Mouse (Mus musculus) megakaryocyte, embryonic 14.5 days (primary cell): ENCODE measurements around the gene Fars2. TPM values are rescaled to one million over a fixed set of nuclear protein-coding genes. Genes with fewer than 3 reads are reported as not detected.

ENCODE experiments used
- H3K27me3 ChIP-seq: replicated peaks from 2 replicates; pipeline ENCODE3; 2012; ENCODE audit warnings: inconsistent platforms
- H3K36me3 ChIP-seq: replicated peaks from 2 replicates; pipeline ENCODE3; 2012; ENCODE audit warnings: low read length, inconsistent platforms, mixed read lengths
- H3K4me1 ChIP-seq: 2 replicates; pipeline ENCODE4 v1.6.1; 2012; ENCODE audit warnings: inconsistent platforms
- H3K4me3 ChIP-seq: replicated peaks from 2 replicates; pipeline ENCODE3; 2012; ENCODE audit warnings: moderate library complexity, mild to moderate bottlenecking, inconsistent platforms
- H3K9me3 ChIP-seq: 2 replicates; pipeline ENCODE4 v1.6.1; 2012; ENCODE audit warnings: inconsistent platforms
- FLI1 ChIP-seq: IDR thresholded peaks from 2 replicates; pipeline ENCODE4 v1.6.1; 2012; ENCODE audit warnings: low read length, inconsistent platforms, mixed read lengths
- GATA1 ChIP-seq: IDR thresholded peaks from 3 replicates; pipeline ENCODE4 v1.6.1; 2012; ENCODE audit warnings: mixed read lengths, low read length, inconsistent platforms, borderline replicate concordance
- polyA plus RNA-seq: library from polyadenylated mRNA; stranded (reverse); fragments of >175 nt; gene quantifications from 2 replicates; pipeline ENCODE4 v1.2.3, GENCODE M21; 2012; ENCODE audit warnings: low replicate concordance; ENCODE audit not compliant: insufficient read depth

The Fars2 gene
- polyA plus RNA-seq, 1 experiment: 34.4 TPM

- Histone ChIP-seq H3K36me3 (no peaks in the 10 kb centered on the region), H3K9me3 (no peaks in the 10 kb centered on the region), H3K27me3 (peaks cover 2% of the 10 kb centered on the region), H3K4me3 (no peak overlapping the region), H3K4me1 (peaks cover 7% of the 10 kb centered on the region)
- TF ChIP-seq FLI1 (no peak), GATA1 (no peak)
These were observed 350.6 kb downstream of the Fars2 start for GRCm38 (mm10) chr13:36467849-36468248.

GRCm38 (mm10) chr13:36468963-36469362 is 351.8 kb downstream of the Fars2 start:
- Histone ChIP-seq H3K27me3 (no peaks in the 10 kb centered on the region), H3K4me1 (peaks cover 2% of the 10 kb centered on the region; the same call in 1 of the 2 replicates), H3K4me3 (no peak overlapping the region), H3K9me3 (no peaks in the 10 kb centered on the region), H3K36me3 (no peaks in the 10 kb centered on the region)
- TF ChIP-seq GATA1 (no peak), FLI1 (no peak)

- H3K4me1 ChIP-seq: no peaks in the 10 kb centered on the region
- no peaks in the 10 kb centered on the region for H3K36me3 ChIP-seq
- no peaks in the 10 kb centered on the region for H3K9me3 ChIP-seq
- TF ChIP-seq FLI1: no peak
- TF ChIP-seq GATA1: no peak
- no peak overlapping the region for H3K4me3 ChIP-seq
- no peaks in the 10 kb centered on the region for H3K27me3 ChIP-seq
These were observed 352.4 kb downstream of the Fars2 start for GRCm38 (mm10) chr13:36469412-36470125.

GRCm38 (mm10) chr13:36477648-36478047 is 360.4 kb downstream of the Fars2 start:
- no peaks in the 10 kb centered on the region for H3K9me3 ChIP-seq
- H3K4me1 ChIP-seq: no peaks in the 10 kb centered on the region
- no peaks in the 10 kb centered on the region for H3K36me3 ChIP-seq
- no peaks in the 10 kb centered on the region for H3K27me3 ChIP-seq
- TF ChIP-seq FLI1 (no peak), GATA1 (no peak)
- H3K4me3 ChIP-seq: no peak overlapping the region

GRCm38 (mm10) chr13:36478243-36478642 is 361.0 kb downstream of the Fars2 start:
- no peaks in the 10 kb centered on the region for H3K9me3 ChIP-seq

GRCm38 (mm10) chr13:36480101-36480500 is 362.9 kb downstream of the Fars2 start:
- H3K36me3 ChIP-seq: no peaks in the 10 kb centered on the region
- TF ChIP-seq GATA1 (no peak), FLI1 (no peak)
- no peak overlapping the region for H3K4me3 ChIP-seq
- no peaks in the 10 kb centered on the region for H3K27me3 ChIP-seq
- no peaks in the 10 kb centered on the region for H3K4me1 ChIP-seq
- no peaks in the 10 kb centered on the region for H3K9me3 ChIP-seq

More at GRCm38 (mm10) chr13:36478243-36478642, 361.0 kb downstream of the Fars2 start:
- no peaks in the 10 kb centered on the region for H3K27me3 ChIP-seq
- no peaks in the 10 kb centered on the region for H3K36me3 ChIP-seq
- no peaks in the 10 kb centered on the region for H3K4me1 ChIP-seq
- TF ChIP-seq FLI1 (no peak), GATA1 (no peak)
- H3K4me3 ChIP-seq: no peak overlapping the region

- TF ChIP-seq GATA1 (no peak), FLI1 (no peak)
- 0 out of 2 replicates have a peak, but pooled peaks cover 3% of the 10 kb centered on the region for H3K9me3 ChIP-seq
- no peaks in the 10 kb centered on the region for H3K27me3 ChIP-seq
- no peaks in the 10 kb centered on the region for H3K36me3 ChIP-seq
- peaks cover 2% of the 10 kb centered on the region; the same call in 1 of the 2 replicates for H3K4me1 ChIP-seq
- H3K4me3 ChIP-seq: no peak overlapping the region
These were observed 367.2 kb downstream of the Fars2 start for GRCm38 (mm10) chr13:36484391-36484790.

- peaks cover 9% of the 10 kb centered on the region for H3K4me1 ChIP-seq
- no peak overlapping the region for H3K4me3 ChIP-seq
- no peak for TF ChIP-seq GATA1
- TF ChIP-seq FLI1: no peak
- H3K36me3 ChIP-seq: no peaks in the 10 kb centered on the region
- 0 out of 2 replicates have a peak, but pooled peaks cover 3% of the 10 kb centered on the region for H3K9me3 ChIP-seq
- no peaks in the 10 kb centered on the region for H3K27me3 ChIP-seq
These were observed 369.5 kb downstream of the Fars2 start for GRCm38 (mm10) chr13:36486756-36487155.

- Histone ChIP-seq H3K9me3 (peaks cover 8% of the 10 kb centered on the region), H3K4me1 (peaks cover 9% of the 10 kb centered on the region), H3K36me3 (no peaks in the 10 kb centered on the region), H3K4me3 (no peak overlapping the region), H3K27me3 (no peaks in the 10 kb centered on the region)
- TF ChIP-seq FLI1 (no peak), GATA1 (no peak)
These were observed 372.2 kb downstream of the Fars2 start for GRCm38 (mm10) chr13:36489365-36489764.

- no peak for TF ChIP-seq GATA1
- TF ChIP-seq FLI1: no peak
- Histone ChIP-seq H3K4me3 (no peak overlapping the region), H3K27me3 (no peaks in the 10 kb centered on the region), H3K4me1 (peaks cover 10% of the 10 kb centered on the region), H3K36me3 (peaks cover 5% of the 10 kb centered on the region), H3K9me3 (peaks cover 21% of the 10 kb centered on the region)
These were observed 373.4 kb downstream of the Fars2 start for GRCm38 (mm10) chr13:36490612-36491011.

- H3K9me3 ChIP-seq: peaks cover 26% of the 10 kb centered on the region
- no peak overlapping the region for H3K4me3 ChIP-seq
- H3K4me1 ChIP-seq: peaks cover 15% of the 10 kb centered on the region
- no peaks in the 10 kb centered on the region for H3K27me3 ChIP-seq
- TF ChIP-seq GATA1 (no peak), FLI1 (no peak)
- H3K36me3 ChIP-seq: peaks cover 6% of the 10 kb centered on the region
These were observed 375.2 kb downstream of the Fars2 start for GRCm38 (mm10) chr13:36492397-36492796.
